In genomic region chr4:141857422-141857930, GRCm38 (mm10) we compare ENCODE assay signal across 7 mouse cellular contexts. TPM values are rescaled to one million over a fixed set of nuclear protein-coding genes. Genes with fewer than 3 reads are reported as not detected.
DNase-seq lines count a peak whose midpoint lies in the region; ATAC-seq and TF ChIP-seq lines count a peak whose summit lies in the region.

No protein-coding gene starts in this region.

- no peaks in the 10 kb centered on the region for H3K4me1 ChIP-seq in hindbrain, postnatal 0 days (ENCODE audit: insufficient read depth, low read length)

- WGBS in hindbrain, postnatal 0 days, result 16% methylated on average over 10 of the region's 10 CpGs

- H3K9ac ChIP-seq in hindbrain, postnatal 0 days (replicated peaks; ENCODE audit: low read length), result no peak overlapping the region

- ATAC-seq in common myeloid progenitor, adult 5-6 weeks (replicated peaks; ENCODE audit: low read depth, poor library complexity, severe bottlenecking), result peak; percentile 68
- peak; percentile 72 for ATAC-seq in hindbrain, postnatal 0 days

- H3K4me3 ChIP-seq in hindbrain, postnatal 0 days (ENCODE audit: low read length), result no peak overlapping the region

- peak; percentile 80 to 94 for DNase-seq in adrenal gland, adult (ENCODE audit: inconsistent age in 2 of 2, low spot score in 1 of 2)
- DNase-seq in gastrocnemius, adult 8-10 months (ENCODE audit: low spot score in 2 of 2), result peak; percentile 68 to 69
- peak; percentile 86 for DNase-seq in hindbrain, postnatal 0 days (ENCODE audit: low spot score)
- DNase-seq in left cerebral cortex, postnatal 10 days (ENCODE audit: extremely low spot score in 1 of 2, low spot score in 2 of 2), result peak; percentile 81 to 85
- DNase-seq in mesoderm, embryonic 11.5 days (ENCODE audit: low read depth, low spot score), result peak; percentile 78
- DNase-seq in skeletal muscle tissue, adult 2 months (ENCODE audit: low read depth, low spot score), result peak; percentile 68

- TF ChIP-seq CTCF in hindbrain, postnatal 0 days (IDR thresholded peaks at IDR 0.05; ENCODE audit: low read depth), result peak; percentile 98

- no peaks in the 10 kb centered on the region for H3K9me3 ChIP-seq in hindbrain, postnatal 0 days (ENCODE audit: low read length)

- no peaks in the 10 kb centered on the region for H3K27me3 ChIP-seq in hindbrain, postnatal 0 days (ENCODE audit: insufficient read depth, low read length)

- peaks cover 13% of the 10 kb centered on the region; the same call in 1 of the 2 replicates for H3K36me3 ChIP-seq in hindbrain, postnatal 0 days (ENCODE audit: insufficient read depth, low read length)

- H3K27ac ChIP-seq in hindbrain, postnatal 0 days, result no peak overlapping the region

- intact Hi-C loops in left cerebral cortex, postnatal 10 days (cut with DNase I), result loop anchor here (1.0 kb wide), 1 partner anchor 101 kb away; no protein-coding TSS in a partner anchor

- no peak overlapping the region for H3K4me2 ChIP-seq in hindbrain, postnatal 0 days (ENCODE audit: low read depth, low read length)

RNA-seq across cellular contexts. Expression of gene Ctrc, which starts 11.3 kb away (rescaled TPM):
- total RNA-seq in common myeloid progenitor, adult 5-6 weeks (2017), result not detected in 2 replicates
- total RNA-seq in gastrocnemius, adult 8-10 months (2022), result not detected
- not detected in 2 replicates for total RNA-seq in hindbrain, postnatal 0 days (2014; rRNA removed)
- not detected in 2 replicates for polyA plus RNA-seq in hindbrain, postnatal 0 days (2015; fragmentation: Nextera tagmentation; extraction: Ambion mirVana)
- not detected for total RNA-seq in left cerebral cortex, postnatal 10 days (2021)

RNA-seq across cellular contexts. Expression of gene Efhd2, which starts 17.2 kb away (rescaled TPM):
- total RNA-seq in common myeloid progenitor, adult 5-6 weeks (2017), result 32.6 and 46.1 TPM in 2 replicates
- 1 to 10 TPM; 2.1 to 3.7 (median 3.1) TPM for total RNA-seq in gastrocnemius, adult 8-10 months (2022)
- total RNA-seq in hindbrain, postnatal 0 days (2014; rRNA removed), result 39.4 and 49.2 TPM in 2 replicates
- 62.5 and 64.8 TPM in 2 replicates for polyA plus RNA-seq in hindbrain, postnatal 0 days (2015; fragmentation: Nextera tagmentation; extraction: Ambion mirVana)
- total RNA-seq in left cerebral cortex, postnatal 10 days (2021), result 10 to 100 TPM; 51.2 to 52.5 TPM

RNA-seq across cellular contexts. Expression of gene Cela2a, which starts 31.5 kb away (rescaled TPM):
- total RNA-seq in common myeloid progenitor, adult 5-6 weeks (2017), result not detected in 2 replicates
- total RNA-seq in gastrocnemius, adult 8-10 months (2022), result not detected
- not detected in 2 replicates for total RNA-seq in hindbrain, postnatal 0 days (2014; rRNA removed)
- 0.23 and 0.26 TPM in 2 replicates for polyA plus RNA-seq in hindbrain, postnatal 0 days (2015; fragmentation: Nextera tagmentation; extraction: Ambion mirVana)
- total RNA-seq in left cerebral cortex, postnatal 10 days (2021), result not detected
